8 mouse cellular contexts compared by ENCODE assay signal in the genomic region with DNA sequence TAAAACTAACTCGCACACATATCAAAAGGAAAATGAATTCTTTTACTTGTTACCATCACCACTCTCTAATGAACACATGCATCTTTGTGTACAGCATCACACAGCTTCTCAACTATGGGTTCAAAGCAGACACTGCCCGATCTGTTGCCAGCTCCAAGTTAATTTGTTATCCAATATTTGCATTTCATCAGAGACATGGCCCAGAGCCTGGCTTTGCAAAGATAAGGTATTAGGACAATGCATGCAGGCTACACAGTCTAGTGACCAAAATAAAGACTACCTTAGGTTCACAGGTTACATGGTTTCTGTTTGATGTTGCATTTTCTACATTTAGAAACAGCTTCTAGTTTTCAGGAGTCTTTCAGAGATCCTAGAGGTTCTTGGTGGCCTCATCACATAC.
"Had no signal": no experiment of that assay in that cellular context is flagged by ENCODE, and none has a peak within 500 bp of the region (broad histone marks: within the 10 kb centered on the region; RNA-seq: fewer than 3 reads in every experiment).

No protein-coding gene starts in this region.

- H3K36me3 ChIP-seq: intestine, embryonic 15.5 days; limb, embryonic 10.5 days; lung, embryonic 15.5 days; midbrain, embryonic 13.5 days had no signal

- H3K4me1 ChIP-seq: intestine, embryonic 15.5 days; limb, embryonic 10.5 days; lung, embryonic 15.5 days; midbrain, embryonic 13.5 days had no signal

- H3K9ac ChIP-seq: intestine, embryonic 15.5 days; lung, embryonic 15.5 days; midbrain, embryonic 13.5 days had no signal

- ATAC-seq: intestine, embryonic 15.5 days; midbrain, embryonic 13.5 days had no signal

- DNase-seq: kidney, adult 18-20 months; kidney, postnatal 14 days; right cerebral cortex, postnatal 14 days; thymus, postnatal 36 days had no signal

- H3K4me3 ChIP-seq: intestine, embryonic 15.5 days; limb, embryonic 10.5 days; lung, embryonic 15.5 days; midbrain, embryonic 13.5 days had no signal

- H3K9me3 ChIP-seq: intestine, embryonic 15.5 days; limb, embryonic 10.5 days; lung, embryonic 15.5 days; midbrain, embryonic 13.5 days had no signal

- H3K27ac ChIP-seq: intestine, embryonic 15.5 days; limb, embryonic 10.5 days; lung, embryonic 15.5 days; midbrain, embryonic 13.5 days had no signal

- H3K4me2 ChIP-seq: intestine, embryonic 15.5 days; lung, embryonic 15.5 days; midbrain, embryonic 13.5 days had no signal

- H3K27me3 ChIP-seq: intestine, embryonic 15.5 days; lung, embryonic 15.5 days; midbrain, embryonic 13.5 days had no signal
